Mouse (Mus musculus) thymus, adult 2 months (tissue): ENCODE measurements at regions not wholly inside any gene's neighbourhood (a gene's known extent, or its start where the extent isn't known, plus 50 kb on each side); places are given as distances from the start of the nearest gene placed in this dataset.

Experiments
- DNase-seq: peaks from one replicate; pipeline ENCODE4 v3.0.0; 2021
- H3K27ac ChIP-seq: fragments of 200-500 bp; 2 replicates; pipeline ENCODE4 v1.5.1; 2012; ENCODE audit warnings: low read length, control low read depth; ENCODE audit not compliant: control insufficient read depth, insufficient read depth
- H3K27me3 ChIP-seq: fragments of 200-500 bp; 2 replicates; pipeline ENCODE4 v1.6.1; 2012; ENCODE audit warnings: mild to moderate bottlenecking, low read length, moderate library complexity, mixed read lengths; ENCODE audit not compliant: control insufficient read depth, insufficient read depth
- H3K36me3 ChIP-seq: fragments of 200-500 bp; 2 replicates; pipeline ENCODE4 v1.6.1; 2012; ENCODE audit warnings: mild to moderate bottlenecking, low read length, moderate library complexity; ENCODE audit not compliant: control insufficient read depth, insufficient read depth
- H3K4me1 ChIP-seq: fragments of 200-500 bp; replicated peaks from 2 replicates; pipeline ENCODE4 v1.6.1; 2012; ENCODE audit warnings: low read length; ENCODE audit not compliant: control insufficient read depth, insufficient read depth
- H3K4me3 ChIP-seq: fragments of 200-500 bp; 2 replicates; pipeline ENCODE4 v1.5.1; 2012; ENCODE audit warnings: mild to moderate bottlenecking, low read length, control low read depth, moderate library complexity; ENCODE audit not compliant: control insufficient read depth, insufficient read depth
- CTCF ChIP-seq: fragments of 200-500 bp; IDR thresholded peaks from 2 replicates; pipeline ENCODE4 v1.5.1; 2012; ENCODE audit warnings: mild to moderate bottlenecking, control low read depth, low read length, moderate library complexity, borderline replicate concordance; ENCODE audit not compliant: control insufficient read depth, poor library complexity, insufficient read depth; ENCODE audit errors: extremely low read depth
- POLR2A ChIP-seq: fragments of 200-500 bp; IDR thresholded peaks from 2 replicates; pipeline ENCODE4 v1.6.1; 2012; ENCODE audit warnings: mild to moderate bottlenecking, low read length, control low read depth, moderate library complexity; ENCODE audit not compliant: control insufficient read depth, poor library complexity, insufficient read depth; ENCODE audit errors: extremely low read depth
- WGBS: fragments of 180-500 bp; shearing (Covaris S2); methylation state at CpG from one replicate; pipeline ENCODE4 v1.1.7; 2018; 5-methylcytosine and 5-hydroxymethylcytosine counted together

GRCm38 (mm10) chr13:107665775-107666174 lies 378.5 kb upstream of the Smim15 start:
- TF ChIP-seq POLR2A (no peak), CTCF (no peak)

GRCm38 (mm10) chr13:107664197-107664596 lies 380.0 kb upstream of the Smim15 start:
- Histone ChIP-seq H3K4me1 (no peaks in the 10 kb centered on the region), H3K36me3 (no peaks in the 10 kb centered on the region), H3K27ac (no peak overlapping the region), H3K4me3 (no peak overlapping the region), H3K27me3 (no peaks in the 10 kb centered on the region)
- TF ChIP-seq POLR2A, result no peak
- TF ChIP-seq CTCF, result no peak
- WGBS, result 88% methylated on average over 8 of the region's 8 CpGs
- no peak for DNase-seq

More at GRCm38 (mm10) chr13:107665775-107666174, 378.5 kb upstream of the Smim15 start:
- no peak for DNase-seq
- Histone ChIP-seq H3K4me3 (no peak overlapping the region), H3K4me1 (no peaks in the 10 kb centered on the region), H3K27ac (no peak overlapping the region), H3K36me3 (no peaks in the 10 kb centered on the region), H3K27me3 (no peaks in the 10 kb centered on the region)
- WGBS, result 91% methylated on average over 6 of the region's 6 CpGs

- Histone ChIP-seq H3K4me1 (no peaks in the 10 kb centered on the region), H3K36me3 (no peaks in the 10 kb centered on the region), H3K27ac (no peak overlapping the region), H3K27me3 (no peaks in the 10 kb centered on the region), H3K4me3 (no peak overlapping the region)
- TF ChIP-seq POLR2A, result no peak
- no peak for TF ChIP-seq CTCF
- no peak for DNase-seq
- WGBS, result 81% methylated on average over 12 of the region's 12 CpGs
Observed at GRCm38 (mm10) chr13:107663745-107664144, 380.5 kb upstream of the Smim15 start.

- no peaks in the 10 kb centered on the region for H3K27me3 ChIP-seq
- no peaks in the 10 kb centered on the region for H3K4me1 ChIP-seq
- WGBS, result 75% methylated on average over 5 of the region's 5 CpGs
- no peaks in the 10 kb centered on the region for H3K36me3 ChIP-seq
- TF ChIP-seq CTCF, result no peak
- no peak for TF ChIP-seq POLR2A
- H3K4me3 ChIP-seq, result no peak overlapping the region
- no peak for DNase-seq
- H3K27ac ChIP-seq, result no peak overlapping the region
Observed at GRCm38 (mm10) chr13:107661414-107661813, 382.8 kb upstream of the Smim15 start.

- no peak for DNase-seq
- Histone ChIP-seq H3K36me3 (no peaks in the 10 kb centered on the region), H3K27ac (no peak overlapping the region), H3K4me3 (no peak overlapping the region), H3K27me3 (peaks cover 17% of the 10 kb centered on the region), H3K4me1 (peaks cover 5% of the 10 kb centered on the region; the same call in 1 of the 2 replicates)
- TF ChIP-seq CTCF (no peak), POLR2A (no peak)
- WGBS, result 7% methylated on average over 27 of the region's 27 CpGs
Observed at GRCm38 (mm10) chr13:107645865-107646645, 398.2 kb upstream of the Smim15 start.

- TF ChIP-seq POLR2A, result no peak
- TF ChIP-seq CTCF, result no peak
- Histone ChIP-seq H3K4me3 (no peak overlapping the region), H3K4me1 (peaks cover 5% of the 10 kb centered on the region; the same call in 1 of the 2 replicates), H3K27ac (no peak overlapping the region), H3K27me3 (peaks cover 17% of the 10 kb centered on the region), H3K36me3 (no peaks in the 10 kb centered on the region)
- no peak for DNase-seq
- 7% methylated on average over 36 of the region's 36 CpGs for WGBS
Observed at GRCm38 (mm10) chr13:107645121-107645864, 399.0 kb upstream of the Smim15 start.

- no peaks in the 10 kb centered on the region for H3K36me3 ChIP-seq
- H3K4me3 ChIP-seq, result no peak overlapping the region
- H3K27ac ChIP-seq, result no peak overlapping the region
- TF ChIP-seq POLR2A (no peak), CTCF (no peak)
- 82% methylated on average over 12 of the region's 12 CpGs for WGBS
- peaks cover 5% of the 10 kb centered on the region; the same call in 1 of the 2 replicates for H3K4me1 ChIP-seq
- no peak for DNase-seq
- H3K27me3 ChIP-seq, result peaks cover 17% of the 10 kb centered on the region
Observed at GRCm38 (mm10) chr13:107644705-107645104, 399.5 kb upstream of the Smim15 start.
